Mouse (Mus musculus): ENCODE measurements around the gene Cd101.

GRCm38 (mm10) chr3:100963849-100964542 lies 65.4 kb downstream of the Cd101 start:
- TF ChIP-seq CTCF (IDR thresholded peaks at IDR 0.05; ENCODE audit: control insufficient read depth, insufficient read depth, insufficient read length) = no peak
- no peak for TF ChIP-seq MAX (IDR thresholded peaks at IDR 0.05)
